Mouse (Mus musculus) forebrain, embryonic 15.5 days (tissue): ENCODE data around the gene Tmco4. TPM values are rescaled to one million over a fixed set of nuclear protein-coding genes. Genes with fewer than 3 reads are reported as not detected.
A peak's percentile ranks its signal among the peaks of the same experiment; 100 is the strongest.

Source experiments
- ATAC-seq: fragments of 200-750 bp; cut with Nextera tagmentation; replicated peaks from 2 replicates; pipeline ENCODE4 v1.8.0; 2017; ENCODE audit warnings: mild to moderate bottlenecking, moderate TSS enrichment, moderate library complexity
- H3K27ac ChIP-seq: fragments of 300-500 bp; sonication (generic); replicated peaks from 2 replicates; pipeline ENCODE4 v1.5.1; 2015; ENCODE audit warnings: mild to moderate bottlenecking, inconsistent platforms
- H3K27me3 ChIP-seq: fragments of 300-500 bp; sonication (generic); 2 replicates; pipeline ENCODE4 v1.6.1; 2015; ENCODE audit warnings: inconsistent platforms
- H3K36me3 ChIP-seq: fragments of 300-500 bp; sonication (generic); 2 replicates; pipeline ENCODE4 v1.6.1; 2015; ENCODE audit warnings: mild to moderate bottlenecking, inconsistent platforms
- H3K4me1 ChIP-seq: fragments of 300-500 bp; sonication (generic); 2 replicates; pipeline ENCODE4 v1.6.1; 2015; ENCODE audit warnings: inconsistent platforms
- H3K4me2 ChIP-seq: fragments of 300-500 bp; sonication (generic); replicated peaks from 2 replicates; pipeline ENCODE4 v1.6.1; 2015; ENCODE audit warnings: mild to moderate bottlenecking, inconsistent platforms
- H3K4me3 ChIP-seq: fragments of 300-500 bp; sonication (generic); 2 replicates; pipeline ENCODE4 v1.5.1; 2015; ENCODE audit warnings: mild to moderate bottlenecking, inconsistent platforms
- H3K9ac ChIP-seq: fragments of 300-500 bp; sonication (generic); replicated peaks from 2 replicates; pipeline ENCODE4 v1.6.1; 2015; ENCODE audit warnings: mild to moderate bottlenecking, inconsistent platforms
- H3K9me3 ChIP-seq: fragments of 300-500 bp; sonication (generic); 2 replicates; pipeline ENCODE4 v1.6.1; 2016; ENCODE audit warnings: inconsistent platforms
- WGBS: fragments of 180-500 bp; shearing (Covaris S2); methylation state at CpG from one replicate; pipeline ENCODE4 v1.1.7; 2015; ENCODE audit warnings: mixed read lengths; 5-methylcytosine and 5-hydroxymethylcytosine counted together
- polyA plus RNA-seq: library from polyadenylated mRNA; unstranded; fragments of >200 nt; fragmentation: Nextera tagmentation; extraction: Ambion mirVana; gene quantifications from 2 replicates; pipeline ENCODE4 v1.2.1, GENCODE M21; 2015

Tmco4 gene
- polyA plus RNA-seq, 1 experiment from 2014 or later, result 0.98 TPM

- WGBS, result 68% methylated on average over 8 of the region's 8 CpGs
- H3K27me3 ChIP-seq, result no peaks in the 10 kb centered on the region
- no peak overlapping the region for H3K4me2 ChIP-seq
- H3K9me3 ChIP-seq, result no peaks in the 10 kb centered on the region
- H3K27ac ChIP-seq, result no peak overlapping the region
- no peaks in the 10 kb centered on the region for H3K4me1 ChIP-seq
- H3K4me3 ChIP-seq, result no peak overlapping the region
- no peaks in the 10 kb centered on the region for H3K36me3 ChIP-seq
- ATAC-seq, result no peak
- no peak overlapping the region for H3K9ac ChIP-seq
These were observed 31.4 kb downstream of the Tmco4 start for GRCm38 (mm10) chr4:139004067-139004466.

- no peaks in the 10 kb centered on the region for H3K9me3 ChIP-seq
- H3K27me3 ChIP-seq, result no peaks in the 10 kb centered on the region
- H3K27ac ChIP-seq, result no peak overlapping the region
- H3K9ac ChIP-seq, result no peak overlapping the region
- no peak overlapping the region for H3K4me2 ChIP-seq
- no peak for ATAC-seq
- no peaks in the 10 kb centered on the region for H3K4me1 ChIP-seq
- no peak overlapping the region for H3K4me3 ChIP-seq
- no peaks in the 10 kb centered on the region for H3K36me3 ChIP-seq
- 57% methylated on average over 5 of the region's 6 CpGs for WGBS
These were observed 32.5 kb downstream of the Tmco4 start for GRCm38 (mm10) chr4:139005214-139005613.

GRCm38 (mm10) chr4:139007353-139007752 is 34.7 kb downstream of the Tmco4 start:
- no peak overlapping the region for H3K4me2 ChIP-seq
- ATAC-seq, result no peak
- no peaks in the 10 kb centered on the region for H3K36me3 ChIP-seq
- no peak overlapping the region for H3K9ac ChIP-seq
- no peak overlapping the region for H3K4me3 ChIP-seq
- H3K27ac ChIP-seq, result no peak overlapping the region
- no peaks in the 10 kb centered on the region for H3K4me1 ChIP-seq
- 83% methylated on average over 3 of the region's 3 CpGs for WGBS
- no peaks in the 10 kb centered on the region for H3K27me3 ChIP-seq
- H3K9me3 ChIP-seq, result no peaks in the 10 kb centered on the region

GRCm38 (mm10) chr4:139007981-139008536 is 35.4 kb downstream of the Tmco4 start:
- WGBS, result 44% methylated on average over 6 of the region's 6 CpGs
- Histone ChIP-seq H3K36me3 (no peaks in the 10 kb centered on the region), H3K27ac (no peak overlapping the region), H3K4me3 (no peak overlapping the region), H3K27me3 (no peaks in the 10 kb centered on the region), H3K9ac (no peak overlapping the region), H3K4me2 (no peak overlapping the region), H3K4me1 (no peaks in the 10 kb centered on the region), H3K9me3 (no peaks in the 10 kb centered on the region)
- no peak for ATAC-seq

GRCm38 (mm10) chr4:139011201-139011702 is 38.6 kb downstream of the Tmco4 start:
- Histone ChIP-seq H3K4me3 (no peak overlapping the region), H3K9me3 (no peaks in the 10 kb centered on the region), H3K9ac (no peak overlapping the region), H3K4me1 (no peaks in the 10 kb centered on the region), H3K27me3 (no peaks in the 10 kb centered on the region), H3K36me3 (no peaks in the 10 kb centered on the region), H3K4me2 (no peak overlapping the region), H3K27ac (no peak overlapping the region)
- ATAC-seq, result no peak
- WGBS, result 95% methylated on average over 13 of the region's 13 CpGs

GRCm38 (mm10) chr4:139013281-139013680 is 40.6 kb downstream of the Tmco4 start:
- ATAC-seq, result no peak

GRCm38 (mm10) chr4:139014793-139015192 is 42.1 kb downstream of the Tmco4 start:
- no peak overlapping the region for H3K9ac ChIP-seq
- H3K4me2 ChIP-seq, result no peak overlapping the region
- H3K36me3 ChIP-seq, result no peaks in the 10 kb centered on the region
- no peaks in the 10 kb centered on the region for H3K4me1 ChIP-seq
- no peak overlapping the region for H3K4me3 ChIP-seq
- no peaks in the 10 kb centered on the region for H3K9me3 ChIP-seq
- no peak overlapping the region for H3K27ac ChIP-seq
- 79% methylated on average over 6 of the region's 6 CpGs for WGBS
- H3K27me3 ChIP-seq, result no peaks in the 10 kb centered on the region
- ATAC-seq, result no peak

More at GRCm38 (mm10) chr4:139013281-139013680, 40.6 kb downstream of the Tmco4 start:
- Histone ChIP-seq H3K4me2 (no peak overlapping the region), H3K4me3 (no peak overlapping the region), H3K9me3 (no peaks in the 10 kb centered on the region), H3K9ac (no peak overlapping the region), H3K27ac (no peak overlapping the region), H3K4me1 (no peaks in the 10 kb centered on the region), H3K36me3 (no peaks in the 10 kb centered on the region), H3K27me3 (no peaks in the 10 kb centered on the region)
- WGBS, result 87% methylated on average over 11 of the region's 11 CpGs

- Histone ChIP-seq H3K27ac (no peak overlapping the region), H3K27me3 (no peaks in the 10 kb centered on the region), H3K4me3 (no peak overlapping the region), H3K4me2 (no peak overlapping the region), H3K9me3 (no peaks in the 10 kb centered on the region), H3K36me3 (no peaks in the 10 kb centered on the region), H3K4me1 (no peaks in the 10 kb centered on the region), H3K9ac (no peak overlapping the region)
- no peak for ATAC-seq
- WGBS, result 87% methylated on average over 14 of the region's 14 CpGs
These were observed 45.7 kb downstream of the Tmco4 start for GRCm38 (mm10) chr4:139018388-139018787.

- ATAC-seq, result no peak
- no peak overlapping the region for H3K27ac ChIP-seq
These were observed 46.3 kb downstream of the Tmco4 start for GRCm38 (mm10) chr4:139018976-139019375.

GRCm38 (mm10) chr4:139019413-139019812 is 46.7 kb downstream of the Tmco4 start:
- Histone ChIP-seq H3K4me3 (no peak overlapping the region), H3K27ac (no peak overlapping the region), H3K4me2 (no peak overlapping the region), H3K9me3 (no peaks in the 10 kb centered on the region), H3K9ac (no peak overlapping the region), H3K27me3 (no peaks in the 10 kb centered on the region), H3K36me3 (no peaks in the 10 kb centered on the region), H3K4me1 (peaks cover 5% of the 10 kb centered on the region)
- 75% methylated on average over 13 of the region's 13 CpGs for WGBS
- no peak; the same call in 1 of the 2 replicates for ATAC-seq

More at GRCm38 (mm10) chr4:139018976-139019375, 46.3 kb downstream of the Tmco4 start:
- WGBS, result 32% methylated on average over 4 of the region's 4 CpGs
- Histone ChIP-seq H3K9ac (no peak overlapping the region), H3K4me3 (no peak overlapping the region), H3K27me3 (no peaks in the 10 kb centered on the region), H3K36me3 (no peaks in the 10 kb centered on the region), H3K4me1 (peaks cover under 1% of the 10 kb centered on the region), H3K4me2 (no peak overlapping the region), H3K9me3 (no peaks in the 10 kb centered on the region)

GRCm38 (mm10) chr4:139020385-139020784 is 47.7 kb downstream of the Tmco4 start:
- Histone ChIP-seq H3K4me1 (peaks cover 10% of the 10 kb centered on the region), H3K27me3 (no peaks in the 10 kb centered on the region), H3K36me3 (no peaks in the 10 kb centered on the region), H3K9me3 (no peaks in the 10 kb centered on the region), H3K4me2 (no peak overlapping the region), H3K4me3 (no peak overlapping the region), H3K27ac (no peak overlapping the region), H3K9ac (no peak overlapping the region)
- no peak for ATAC-seq
- WGBS, result 46% methylated on average over 3 of the region's 3 CpGs

- peaks cover 10% of the 10 kb centered on the region for H3K4me1 ChIP-seq
- no peak overlapping the region for H3K4me3 ChIP-seq
- H3K4me2 ChIP-seq, result no peak overlapping the region
- peak overlapping the region; percentile 67 for H3K27ac ChIP-seq
- H3K27me3 ChIP-seq, result no peaks in the 10 kb centered on the region
- WGBS, result 2% methylated on average over 2 of the region's 2 CpGs
- H3K9ac ChIP-seq, result no peak overlapping the region
- H3K36me3 ChIP-seq, result no peaks in the 10 kb centered on the region
- peak; percentile 83 for ATAC-seq
- no peaks in the 10 kb centered on the region for H3K9me3 ChIP-seq
These were observed 51.7 kb downstream of the Tmco4 start for GRCm38 (mm10) chr4:139024379-139024778.

GRCm38 (mm10) chr4:139030675-139031074 is 58.0 kb downstream of the Tmco4 start:
- Histone ChIP-seq H3K36me3 (no peaks in the 10 kb centered on the region), H3K4me1 (0 out of 2 replicates have a peak, but pooled peaks cover 4% of the 10 kb centered on the region), H3K4me3 (no peak overlapping the region), H3K9me3 (no peaks in the 10 kb centered on the region), H3K27ac (no peak overlapping the region), H3K4me2 (no peak overlapping the region), H3K27me3 (no peaks in the 10 kb centered on the region), H3K9ac (no peak overlapping the region)
- ATAC-seq, result no peak
- WGBS, result 74% methylated on average over 6 of the region's 6 CpGs
